Mouse (Mus musculus) intestine, embryonic 14.5 days (tissue): Measurements from ENCODE around the gene Zswim5. TPM values are rescaled to one million over a fixed set of nuclear protein-coding genes. Genes with fewer than 3 reads are reported as not detected.
"Not testable (repeated sequence)": the region's sequence is repeated elsewhere in the genome, so short reads cannot be mapped to it uniquely, and the experiment has no call there.

ENCODE experiments used
- ATAC-seq: fragments of 200-750 bp; cut with Nextera tagmentation; replicated peaks from 2 replicates; pipeline ENCODE4 v1.8.0; 2017; ENCODE audit warnings: low read depth, moderate number of reproducible peaks, moderate TSS enrichment, moderate library complexity; ENCODE audit not compliant: low FRiP score, low TSS enrichment
- DNase-seq: peaks from one replicate; pipeline ENCODE4 v3.0.0-alpha.2; 2018; ENCODE audit warnings: low spot score
- H3K27ac ChIP-seq: fragments of 300-500 bp; sonication (generic); 2 replicates; pipeline ENCODE4 v1.5.1; 2014; ENCODE audit warnings: low read depth, mild to moderate bottlenecking, control low read depth
- H3K27me3 ChIP-seq: fragments of 300-500 bp; sonication (generic); replicated peaks from 2 replicates; pipeline ENCODE4 v1.6.1; 2014; ENCODE audit warnings: low read length, control low read depth; ENCODE audit not compliant: control insufficient read depth, insufficient read depth
- H3K36me3 ChIP-seq: fragments of 300-500 bp; sonication (generic); 2 replicates; pipeline ENCODE4 v1.6.1; 2014; ENCODE audit warnings: low read length, control low read depth; ENCODE audit not compliant: control insufficient read depth, insufficient read depth
- H3K4me1 ChIP-seq: fragments of 300-500 bp; sonication (generic); replicated peaks from 2 replicates; pipeline ENCODE4 v1.6.1; 2014; ENCODE audit warnings: low read length, control low read depth, mixed read lengths; ENCODE audit not compliant: control insufficient read depth, insufficient read depth
- H3K4me2 ChIP-seq: fragments of 300-500 bp; sonication (generic); 2 replicates; pipeline ENCODE4 v1.6.1; 2014; ENCODE audit warnings: low read length
- H3K4me3 ChIP-seq: fragments of 300-500 bp; sonication (generic); 2 replicates; pipeline ENCODE4 v1.5.1; 2014; ENCODE audit warnings: low read depth, low read length, control low read depth, mixed read lengths
- H3K9ac ChIP-seq: fragments of 300-500 bp; sonication (generic); 2 replicates; pipeline ENCODE4 v1.6.1; 2014; ENCODE audit warnings: mild to moderate bottlenecking, low read length
- H3K9me3 ChIP-seq: fragments of 300-500 bp; sonication (generic); 2 replicates; pipeline ENCODE4 v1.6.1; 2016; ENCODE audit warnings: low read length, control low read depth; ENCODE audit not compliant: control insufficient read depth
- WGBS: fragments of 180-500 bp; shearing (Covaris S2); extraction: QIAGEN DNeasy Blood & Tissue Kit; methylation state at CpG from one replicate; pipeline ENCODE4 v1.1.7; 2014; 5-methylcytosine and 5-hydroxymethylcytosine counted together
- polyA plus RNA-seq: library from polyadenylated mRNA; unstranded; fragments of >200 nt; fragmentation: Nextera tagmentation; extraction: Ambion mirVana; gene quantifications from 2 replicates; pipeline ENCODE4 v1.2.1, GENCODE M21; 2014

Zswim5 gene
- polyA plus RNA-seq = 1.0 and 1.4 TPM in 2 replicates

- Histone ChIP-seq H3K4me1 (peaks cover 6% of the 10 kb centered on the region; the same call in 1 of the 2 replicates), H3K4me3 (peak within 1 kb of the TSS; percentile 83), H3K27ac (peak within 1 kb of the TSS; percentile 75), H3K27me3 (peaks cover 13% of the 10 kb centered on the region), H3K4me2 (peak within 1 kb of the TSS; percentile 90), H3K9ac (peak within 1 kb of the TSS; percentile 63), H3K36me3 (no peaks in the 10 kb centered on the region), H3K9me3 (no peaks in the 10 kb centered on the region)
- ATAC-seq (peak; percentile 90), DNase-seq (peak; percentile 86)
- under 1% methylated on average over 78 of the region's 104 CpGs for WGBS
Observed at GRCm38 (mm10) chr4:116876995-116877728, at the start of gene Zswim5. Gene Zswim5, plus strand, starts transcription at chr4:116877376.

GRCm38 (mm10) chr4:116827819-116828218 is 49.4 kb upstream of the Zswim5 start:
- ATAC-seq (peak; percentile 50; the same call in 1 of the 2 replicates), DNase-seq (peak; percentile 62)
- H3K9me3 ChIP-seq = no peaks in the 10 kb centered on the region
- H3K9ac ChIP-seq = no peak overlapping the region
- H3K36me3 ChIP-seq = no peaks in the 10 kb centered on the region
- no peak overlapping the region for H3K27ac ChIP-seq
- no peak overlapping the region for H3K4me3 ChIP-seq
- no peaks in the 10 kb centered on the region for H3K27me3 ChIP-seq
- no peak overlapping the region for H3K4me2 ChIP-seq
- H3K4me1 ChIP-seq = peaks cover 4% of the 10 kb centered on the region; the same call in 1 of the 2 replicates
- 1% methylated on average over 4 of the region's 4 CpGs for WGBS

GRCm38 (mm10) chr4:116829364-116830069 is 47.7 kb upstream of the Zswim5 start:
- Histone ChIP-seq H3K9ac (no peak overlapping the region), H3K27me3 (no peaks in the 10 kb centered on the region), H3K36me3 (no peaks in the 10 kb centered on the region), H3K4me2 (no peak overlapping the region), H3K4me3 (no peak overlapping the region), H3K4me1 (peaks cover 4% of the 10 kb centered on the region; the same call in 1 of the 2 replicates), H3K9me3 (no peaks in the 10 kb centered on the region), H3K27ac (no peak overlapping the region)
- ATAC-seq (no peak), DNase-seq (no peak)
- WGBS = 38% methylated on average over 6 of the region's 6 CpGs

GRCm38 (mm10) chr4:116830070-116830368 is 47.2 kb upstream of the Zswim5 start:
- H3K27me3 ChIP-seq = no peaks in the 10 kb centered on the region
- no peaks in the 10 kb centered on the region for H3K36me3 ChIP-seq
- peaks cover 4% of the 10 kb centered on the region; the same call in 1 of the 2 replicates for H3K4me1 ChIP-seq
- 22% methylated on average over 6 of the region's 6 CpGs for WGBS
- no peaks in the 10 kb centered on the region for H3K9me3 ChIP-seq
- H3K4me3 ChIP-seq = no peak overlapping the region
- ATAC-seq = no peak
- no peak overlapping the region for H3K27ac ChIP-seq
- no peak overlapping the region for H3K4me2 ChIP-seq
- no peak overlapping the region for H3K9ac ChIP-seq
- no peak for DNase-seq

GRCm38 (mm10) chr4:116838999-116839398 is 38.2 kb upstream of the Zswim5 start:
- Histone ChIP-seq H3K9ac (no peak overlapping the region), H3K4me2 (no peak overlapping the region), H3K9me3 (no peaks in the 10 kb centered on the region), H3K4me1 (no peaks in the 10 kb centered on the region), H3K27ac (no peak overlapping the region), H3K27me3 (peaks cover 7% of the 10 kb centered on the region; the same call in 1 of the 2 replicates), H3K36me3 (no peaks in the 10 kb centered on the region), H3K4me3 (no peak overlapping the region)
- ATAC-seq (no peak), DNase-seq (no peak)
- WGBS = 21% methylated on average over 2 of the region's 2 CpGs

GRCm38 (mm10) chr4:116840096-116840495 is 37.1 kb upstream of the Zswim5 start:
- not testable (repeated sequence) for H3K27me3 ChIP-seq, DNase-seq, ATAC-seq, H3K4me2 ChIP-seq, H3K9me3 ChIP-seq, H3K9ac ChIP-seq, H3K27ac ChIP-seq, H3K4me3 ChIP-seq, H3K4me1 ChIP-seq, H3K36me3 ChIP-seq
- WGBS = 12% methylated on average over 19 of the region's 29 CpGs

- no peaks in the 10 kb centered on the region for H3K9me3 ChIP-seq
- H3K4me1 ChIP-seq = no peaks in the 10 kb centered on the region
- H3K27ac ChIP-seq = no peak overlapping the region
- H3K27me3 ChIP-seq = peaks cover 7% of the 10 kb centered on the region; the same call in 1 of the 2 replicates
- WGBS = 83% methylated on average over 6 of the region's 6 CpGs
- no peak overlapping the region for H3K4me2 ChIP-seq
- ATAC-seq = no peak
- no peak overlapping the region for H3K9ac ChIP-seq
- DNase-seq = no peak
- H3K36me3 ChIP-seq = no peaks in the 10 kb centered on the region
- no peak overlapping the region for H3K4me3 ChIP-seq
Observed at GRCm38 (mm10) chr4:116840841-116841240, 36.3 kb upstream of the Zswim5 start.

- ATAC-seq (no peak), DNase-seq (no peak)
- WGBS = 97% methylated on average over 3 of the region's 3 CpGs
- H3K4me2 ChIP-seq = no peak overlapping the region
- H3K9ac ChIP-seq = no peak overlapping the region
- peaks cover 6% of the 10 kb centered on the region; the same call in 1 of the 2 replicates for H3K27me3 ChIP-seq
- H3K9me3 ChIP-seq = no peaks in the 10 kb centered on the region
- H3K27ac ChIP-seq = no peak overlapping the region
- H3K4me3 ChIP-seq = no peak overlapping the region
- H3K36me3 ChIP-seq = no peaks in the 10 kb centered on the region
- H3K4me1 ChIP-seq = no peaks in the 10 kb centered on the region
Observed at GRCm38 (mm10) chr4:116844324-116844723, 32.9 kb upstream of the Zswim5 start.
